Mouse (Mus musculus) kidney, postnatal 10 days (tissue): ENCODE data around the gene H2afv.

Experiments
- DNase-seq: peaks from one replicate; pipeline ENCODE4 v3.0.0; 2021; ENCODE audit warnings: mixed read lengths

The H2afv gene

DNA sequence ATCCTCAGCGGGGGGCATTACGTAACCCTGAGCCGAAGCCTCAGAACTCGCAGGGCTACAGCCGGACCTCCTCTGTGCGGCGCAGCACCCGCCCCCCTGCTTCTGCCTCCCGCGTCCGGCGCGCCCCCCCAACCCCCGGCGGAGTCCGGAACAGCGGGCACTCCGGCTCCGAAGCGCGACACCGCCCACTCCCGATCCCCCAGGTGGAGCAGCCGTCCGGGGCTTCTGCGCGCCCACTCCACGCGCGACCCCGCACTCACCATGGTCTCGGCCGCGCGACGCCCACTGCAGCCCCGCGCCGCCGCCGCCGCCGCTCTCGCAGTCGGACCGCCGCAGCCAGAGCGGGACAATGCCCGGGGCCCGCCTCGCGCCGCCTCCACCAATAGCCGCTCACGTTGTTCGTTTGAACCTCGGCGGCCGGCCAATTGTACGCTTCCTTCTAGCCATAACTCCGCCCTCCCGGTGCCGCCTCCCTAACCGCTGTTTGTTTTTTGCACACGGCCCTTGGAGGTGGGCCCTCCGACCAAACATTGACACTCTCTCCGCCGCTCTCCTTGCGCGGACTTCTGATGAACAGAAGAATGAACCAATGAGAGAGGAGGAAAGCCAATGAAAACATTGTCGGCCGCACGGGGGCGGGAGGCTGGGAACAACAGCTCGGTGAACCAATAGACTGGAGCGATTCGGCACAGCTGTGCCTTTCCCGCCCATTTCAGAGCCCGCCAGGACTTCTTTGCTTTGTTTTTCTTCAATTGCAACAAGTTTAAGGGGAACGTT lies at the start of gene H2afv:
H2afv (minus strand) TSS at position 367 of the 777 bp plus-strand sequence.
- DNase-seq, result peak; percentile 100

DNA sequence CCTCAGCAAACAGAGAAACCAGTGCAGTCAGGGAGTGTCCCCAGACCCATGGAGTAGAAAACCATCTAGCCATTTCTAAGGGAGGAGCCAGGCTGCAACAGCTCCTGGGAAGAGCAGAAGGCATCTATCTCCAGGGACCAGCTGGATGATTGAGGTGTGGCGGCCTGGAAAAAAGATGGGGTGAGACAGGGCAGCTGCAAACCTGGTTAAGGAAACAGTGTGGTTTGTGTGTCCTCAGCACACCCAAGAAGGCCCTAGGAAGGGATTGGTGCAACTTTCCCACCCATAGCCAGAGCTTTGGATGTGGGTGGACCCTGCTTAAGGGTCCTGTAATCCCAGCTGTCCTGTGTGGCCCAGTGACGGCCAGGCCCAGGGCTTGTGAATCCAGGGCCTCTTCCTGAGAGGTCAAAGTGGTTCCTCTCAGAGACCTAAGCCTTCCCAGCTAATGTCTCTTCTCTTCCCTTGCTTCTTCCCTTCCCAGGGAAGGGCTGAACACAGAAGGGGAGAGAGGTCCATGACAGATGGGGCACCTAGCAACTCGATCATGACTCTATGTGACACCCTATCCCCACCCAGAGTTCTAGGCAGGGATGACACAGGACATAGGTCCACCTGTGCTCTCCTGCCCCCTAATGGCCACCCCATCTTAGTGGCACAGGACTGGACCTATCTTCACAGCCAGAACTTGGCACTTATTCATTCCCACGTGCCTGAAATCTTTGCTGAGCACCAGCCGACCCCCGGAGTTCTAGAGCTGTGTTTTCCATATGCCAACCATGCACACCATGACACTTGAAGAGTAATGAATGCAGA lies 45.7 kb upstream of the H2afv start:
- DNase-seq, result peak; percentile 67

DNA sequence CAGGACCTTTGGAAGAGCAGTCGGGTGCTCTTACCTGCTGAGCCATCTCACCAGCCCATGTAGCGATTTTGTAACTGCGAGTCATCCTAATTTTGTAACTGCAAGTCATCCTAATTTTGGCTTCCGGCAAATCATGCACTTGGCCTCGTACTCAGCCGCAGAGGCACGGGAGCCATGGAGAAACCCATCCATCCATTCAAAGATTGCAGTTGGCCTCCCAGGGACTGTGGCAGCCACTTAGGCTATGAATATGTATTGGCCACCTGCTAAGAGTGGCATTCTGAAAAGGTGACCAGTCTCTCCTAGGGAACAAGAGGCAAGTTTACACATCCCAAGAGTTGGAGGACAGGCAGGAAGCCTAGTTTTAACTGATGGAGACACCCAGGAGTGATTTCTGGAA lies 45.0 kb upstream of the H2afv start:
- no peak for DNase-seq

DNA sequence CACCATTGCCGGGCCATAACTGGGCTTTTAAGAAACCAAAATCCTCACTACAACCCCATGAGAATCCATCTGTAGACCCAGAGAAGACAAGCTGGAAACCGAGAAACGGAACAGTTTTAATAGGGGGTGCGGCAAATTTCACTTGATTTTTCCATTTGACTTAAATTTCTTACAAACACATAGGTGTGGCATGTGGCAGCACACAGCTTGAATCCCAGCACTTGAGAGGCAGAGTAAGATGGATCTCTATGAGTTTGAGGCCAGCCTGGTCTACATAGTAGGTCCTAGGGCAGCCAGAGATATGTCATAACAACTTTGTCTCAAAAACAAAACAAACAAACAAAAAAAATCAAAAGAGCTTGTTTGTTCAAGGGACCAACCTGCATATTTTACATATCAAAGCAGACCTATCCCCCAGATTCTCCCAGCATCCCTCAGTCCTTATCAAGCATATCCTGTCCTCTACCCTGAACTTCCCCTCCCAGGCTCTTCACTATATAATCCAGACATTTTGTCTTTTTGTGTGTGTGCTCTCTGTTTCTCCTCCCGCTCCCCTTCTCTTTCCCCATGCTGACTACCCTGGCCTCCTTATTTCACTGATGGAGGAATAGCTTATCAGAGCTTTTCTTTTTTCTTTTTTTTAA lies 43.9 kb upstream of the H2afv start:
- no peak for DNase-seq

DNA sequence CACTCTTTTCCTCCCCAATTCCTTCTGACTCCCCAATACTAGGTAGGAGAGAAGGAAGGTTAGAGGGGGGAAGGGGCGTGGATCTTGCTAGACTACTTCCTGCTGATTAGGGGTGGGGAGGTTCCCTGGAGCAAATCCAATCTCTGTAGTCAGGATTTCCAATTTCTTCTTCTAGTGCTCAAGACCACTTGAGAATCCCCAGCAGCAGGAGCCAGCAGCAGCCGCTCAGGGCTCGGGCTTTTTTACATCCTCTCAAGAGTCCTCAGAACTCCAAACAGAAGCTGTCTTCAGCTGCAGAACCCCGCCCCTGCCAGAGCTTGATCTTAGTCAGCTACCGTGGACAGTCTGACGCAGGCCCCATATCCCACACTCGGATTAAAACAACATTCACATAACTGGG lies 43.3 kb upstream of the H2afv start:
- DNase-seq, result no peak

DNA sequence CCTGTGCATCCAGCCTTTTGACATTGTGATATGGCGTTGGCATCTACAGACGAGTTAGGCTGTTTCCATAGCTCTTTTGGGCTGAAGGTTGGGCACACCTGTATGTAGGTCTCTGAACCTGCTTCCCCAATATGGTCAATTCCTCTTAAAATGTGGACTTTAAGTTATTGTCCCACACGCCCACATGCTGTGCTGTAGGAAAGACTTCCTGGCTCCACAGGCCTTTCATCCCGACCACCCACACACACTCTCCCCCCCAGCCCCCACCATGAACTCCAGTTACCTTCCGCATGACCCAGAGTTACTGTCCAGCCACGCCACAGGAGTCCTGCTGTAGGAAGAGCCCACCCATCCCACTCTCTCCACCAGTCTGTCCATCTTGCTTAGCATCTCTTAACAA lies 42.7 kb upstream of the H2afv start:
- no peak for DNase-seq

DNA sequence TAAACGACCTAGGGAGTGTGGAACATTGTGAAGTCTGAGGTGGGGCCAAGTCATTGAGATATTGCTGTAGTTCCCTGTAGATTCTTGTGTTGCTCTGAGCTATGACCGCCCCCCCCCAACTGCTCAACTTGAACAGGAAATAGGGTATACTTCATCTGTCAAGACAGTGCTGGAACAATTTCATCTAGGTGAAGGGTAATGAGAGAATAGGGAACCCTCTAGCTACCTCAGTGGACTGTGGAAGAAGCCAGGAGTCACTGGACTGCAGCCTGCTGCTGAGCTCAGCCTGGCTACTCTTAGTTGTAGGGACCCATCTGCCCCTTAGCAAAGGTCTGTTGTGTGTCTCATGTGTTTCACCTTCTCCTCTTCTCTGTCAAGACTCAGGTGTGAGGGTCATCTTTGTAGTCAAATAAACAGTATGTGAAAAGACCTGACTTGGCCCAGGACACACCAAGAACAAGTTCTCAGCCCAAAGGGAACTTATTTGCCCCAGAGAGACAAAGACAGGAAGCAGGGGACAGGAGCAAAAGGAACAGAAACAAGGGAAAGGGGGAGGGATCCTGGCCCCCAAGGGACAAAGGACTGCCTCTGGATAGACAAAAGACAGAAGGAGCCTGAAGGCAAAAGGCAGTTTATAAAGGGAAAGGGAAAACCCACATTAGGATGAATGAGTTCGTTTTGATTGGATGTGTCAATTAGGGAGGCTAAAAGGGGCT lies 40.2 kb upstream of the H2afv start:
- peak; percentile 30 for DNase-seq

DNA sequence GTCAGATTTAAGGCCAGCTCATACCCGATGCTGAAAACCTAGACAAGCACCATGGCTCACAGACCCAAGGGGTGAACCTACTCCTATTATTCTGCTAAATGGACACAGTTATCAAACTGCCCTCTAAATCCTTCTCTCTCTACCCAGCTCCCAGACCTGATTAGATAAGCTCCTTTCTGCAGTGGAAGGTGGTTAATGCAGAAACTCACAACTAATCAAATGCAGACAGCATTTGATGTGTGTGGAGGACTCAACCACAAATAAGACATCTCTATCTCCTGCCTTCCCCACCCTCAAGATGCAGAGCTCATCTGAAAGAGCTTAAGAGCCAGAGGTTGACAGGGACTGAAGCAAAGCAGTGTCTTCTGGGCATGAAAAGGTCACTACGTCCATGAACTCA lies 38.9 kb upstream of the H2afv start:
- DNase-seq, result no peak

DNA sequence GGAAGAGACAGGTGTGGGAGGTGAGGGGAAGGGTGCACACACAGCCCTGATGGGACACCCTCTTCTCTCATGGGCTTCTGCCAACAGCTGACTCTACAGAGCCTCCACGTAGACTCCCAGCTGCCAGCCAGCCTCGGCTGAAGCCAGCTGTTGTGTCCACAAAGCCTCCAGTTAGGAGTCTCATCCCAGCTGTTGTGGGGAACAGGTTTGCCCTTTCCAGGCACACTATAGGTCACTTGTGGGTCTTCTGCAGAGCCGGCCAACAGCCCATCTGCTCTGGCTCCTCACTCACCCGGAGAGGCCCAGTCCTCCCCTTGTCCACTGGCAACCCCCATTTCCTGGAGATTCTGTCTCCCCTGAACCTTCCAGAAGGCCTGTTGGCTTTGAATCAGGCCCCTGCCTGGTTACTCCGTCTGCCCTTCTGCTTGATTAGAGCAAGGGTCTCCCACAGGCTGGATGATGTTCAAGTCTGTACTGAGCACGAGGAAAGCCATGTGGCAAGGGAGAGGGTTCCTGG lies 37.5 kb upstream of the H2afv start:
- no peak for DNase-seq

DNA sequence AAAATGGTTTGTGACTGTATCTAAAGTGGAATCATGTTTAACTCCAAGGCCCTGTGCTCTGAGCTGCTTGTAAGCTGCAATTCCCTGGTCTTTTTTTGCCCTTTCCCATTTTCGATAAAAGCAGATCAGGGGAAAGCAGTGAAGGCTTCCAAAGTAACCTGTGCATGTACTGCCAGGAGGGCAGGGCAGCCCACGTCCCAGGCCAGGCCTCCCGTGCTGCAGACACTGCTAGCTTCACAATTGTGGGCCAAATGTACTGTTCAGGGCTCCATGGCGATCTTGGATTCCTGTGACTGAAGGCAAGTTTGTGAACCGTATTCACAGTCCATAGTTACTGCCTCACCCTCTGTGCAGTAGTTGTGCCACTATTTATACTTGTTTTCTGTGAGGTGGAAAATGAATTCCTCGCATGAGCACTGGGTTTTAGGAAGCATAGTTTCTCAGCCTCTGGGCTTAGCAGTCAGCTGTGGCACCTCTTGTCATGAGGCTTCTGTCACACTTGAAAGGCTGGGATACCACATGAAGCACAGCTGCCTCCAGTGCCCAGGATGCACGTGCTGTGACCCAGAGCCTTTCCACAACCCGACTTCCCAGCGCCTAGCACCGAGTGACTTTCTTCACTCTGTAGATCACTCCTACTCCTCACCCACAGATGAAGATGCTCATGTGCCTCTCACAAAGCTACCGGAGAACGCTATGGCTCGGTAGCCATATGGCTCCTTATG lies 36.6 kb upstream of the H2afv start:
- DNase-seq, result no peak

DNA sequence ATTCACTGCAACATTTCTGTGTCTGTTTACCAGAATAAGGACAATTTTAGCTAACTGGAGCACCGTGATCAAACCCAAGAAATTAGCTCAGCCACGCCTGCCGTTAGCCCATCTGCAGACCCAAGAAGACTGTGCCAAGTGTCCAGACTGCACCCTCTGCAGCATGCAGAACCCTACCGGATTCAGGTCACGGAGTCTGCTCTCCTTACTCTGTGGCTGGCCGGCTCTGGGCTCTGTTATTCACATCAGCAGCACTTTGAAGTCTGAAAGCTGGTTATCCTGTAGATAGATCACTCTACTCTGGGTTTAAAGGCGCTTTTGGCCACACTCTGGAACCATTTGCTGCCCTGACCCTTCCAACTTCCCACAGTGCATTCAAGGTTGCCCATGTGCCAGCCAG lies 35.9 kb upstream of the H2afv start:
- no peak for DNase-seq

DNA sequence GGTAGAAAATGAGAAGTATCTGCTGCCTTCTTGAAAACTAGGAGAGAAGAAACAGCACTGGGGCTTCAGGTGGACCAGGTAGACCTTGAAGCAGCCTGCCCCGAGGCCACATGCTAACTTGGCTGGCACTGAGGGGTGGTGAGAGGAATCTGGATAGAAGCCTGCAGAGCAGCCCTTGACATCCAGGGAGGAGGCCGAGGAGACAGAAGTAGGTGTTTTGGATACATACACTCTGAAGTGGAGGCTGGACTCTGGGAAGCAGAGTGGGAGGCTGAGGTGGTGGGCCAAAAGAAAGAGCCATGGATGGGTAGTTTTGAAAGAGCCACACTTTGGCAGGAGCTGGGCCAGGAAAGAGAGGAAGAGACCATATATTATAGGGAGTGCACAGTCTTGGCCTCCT lies 35.0 kb upstream of the H2afv start:
- DNase-seq, result no peak

DNA sequence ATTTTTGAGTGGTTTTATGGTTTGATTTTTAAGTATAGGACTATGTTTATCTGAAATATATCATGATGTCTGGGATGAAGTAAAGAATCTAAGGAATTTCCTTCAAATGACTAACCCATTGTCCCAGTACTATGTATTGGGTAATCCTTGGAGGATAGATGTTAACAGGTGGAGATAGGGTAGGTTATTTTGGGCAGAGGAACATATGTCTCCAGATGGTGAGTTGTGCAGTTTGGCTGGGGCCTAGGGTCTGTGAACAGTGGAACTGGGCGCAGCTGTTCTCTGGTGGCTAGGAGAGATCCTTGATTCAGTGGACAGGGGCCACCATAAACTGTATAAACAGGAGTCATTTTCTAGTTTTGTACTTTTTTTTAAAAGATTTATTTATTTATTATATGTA lies 33.1 kb upstream of the H2afv start:
- DNase-seq, result no peak

DNA sequence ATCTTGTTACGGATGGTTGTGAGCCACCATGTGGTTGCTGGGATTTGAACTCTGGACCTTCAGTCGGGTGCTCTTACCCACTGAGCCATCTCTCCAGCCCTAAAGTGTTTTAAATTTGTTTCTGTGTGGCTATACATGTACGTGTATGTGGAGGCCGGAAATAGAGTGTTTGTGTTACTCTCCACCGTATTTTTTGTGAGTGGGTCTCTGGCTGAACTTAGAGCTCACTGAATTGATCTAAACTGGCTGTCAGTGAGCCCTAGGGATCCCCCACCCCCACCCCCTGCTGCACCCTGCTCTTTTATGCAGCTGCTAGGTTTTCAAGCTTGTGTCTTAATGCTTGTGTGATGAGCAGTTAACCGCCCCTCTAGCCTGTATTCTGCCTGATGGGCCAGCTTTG lies 32.6 kb upstream of the H2afv start:
- no peak for DNase-seq

DNA sequence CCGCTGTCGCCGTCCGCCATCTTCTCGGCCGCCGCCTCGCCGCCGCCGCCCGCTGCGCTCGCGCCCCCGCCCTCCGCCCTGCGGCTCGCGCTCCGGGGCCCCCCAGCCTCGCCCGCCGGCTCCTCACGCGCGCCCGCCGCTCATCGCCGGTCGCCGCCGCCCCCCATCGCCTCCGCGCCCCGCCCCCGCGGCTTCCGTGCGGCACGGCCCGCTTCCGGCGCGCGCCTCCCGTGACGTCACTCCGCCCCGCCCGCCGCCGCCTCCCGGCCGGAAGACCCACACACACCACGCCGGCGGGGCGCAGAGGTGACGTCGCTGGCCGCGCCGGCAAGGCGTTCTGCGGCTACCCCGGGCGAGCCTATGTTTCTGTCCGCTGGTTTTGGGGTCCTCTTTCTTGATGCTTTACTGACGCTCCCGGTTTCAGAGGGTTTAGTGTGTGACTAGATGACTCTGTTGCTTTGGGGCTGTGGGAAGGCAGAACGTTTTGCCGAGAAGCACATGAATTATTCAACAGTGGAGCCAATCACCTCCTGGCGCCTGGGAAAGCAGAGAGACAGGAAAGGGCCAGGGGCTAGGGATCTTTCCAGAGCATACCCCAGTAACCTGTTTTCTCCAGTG lies 31.7 kb upstream of the H2afv start, which contains the start of gene Purb:
Purb (minus strand) TSS at position 51 of the 618 bp plus-strand sequence.
- DNase-seq, result peak; percentile 97

DNA sequence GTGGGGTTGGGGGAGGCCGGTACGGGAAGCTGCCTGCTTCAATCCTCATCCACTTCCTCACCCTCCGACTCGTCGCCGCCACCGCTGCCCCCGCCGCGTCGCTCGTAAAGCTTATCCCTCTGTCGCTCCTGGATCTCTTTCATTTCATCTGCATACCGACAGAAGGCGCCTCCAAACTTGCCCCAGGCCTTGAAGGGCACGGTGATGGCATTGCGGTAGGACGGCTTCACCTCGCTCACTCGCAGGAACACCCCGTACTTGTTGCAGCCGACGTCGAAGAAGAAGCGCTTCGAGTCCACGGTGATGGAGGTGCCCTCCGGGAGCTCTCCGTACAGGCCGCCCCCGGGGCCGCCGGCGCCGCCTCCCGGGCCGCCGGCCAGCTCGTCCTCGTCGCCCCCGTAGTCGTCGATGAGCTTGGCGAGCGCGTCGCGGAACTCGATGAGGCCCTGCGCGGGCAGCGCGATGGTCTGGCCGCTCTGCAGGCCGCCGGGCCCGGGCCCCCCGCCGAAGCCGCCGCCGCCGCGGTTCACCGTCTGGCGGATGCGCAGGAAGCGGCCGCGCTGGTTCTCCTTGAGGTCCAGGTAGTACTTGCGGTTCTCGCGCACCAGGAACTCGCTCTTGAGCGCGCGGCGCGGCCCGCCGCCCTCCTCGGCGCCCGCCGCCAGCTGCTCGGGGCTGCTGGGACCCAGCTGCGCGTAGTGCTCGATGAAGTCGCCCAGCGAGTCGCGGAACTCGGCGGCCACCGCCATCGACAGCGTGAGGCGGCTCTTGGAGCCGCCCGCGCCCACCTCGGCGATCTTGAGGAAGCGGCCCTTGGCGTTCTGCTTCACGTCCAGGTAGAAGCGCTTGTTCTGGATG lies 30.9 kb upstream of the H2afv start:
- peak; percentile 67 for DNase-seq

DNA sequence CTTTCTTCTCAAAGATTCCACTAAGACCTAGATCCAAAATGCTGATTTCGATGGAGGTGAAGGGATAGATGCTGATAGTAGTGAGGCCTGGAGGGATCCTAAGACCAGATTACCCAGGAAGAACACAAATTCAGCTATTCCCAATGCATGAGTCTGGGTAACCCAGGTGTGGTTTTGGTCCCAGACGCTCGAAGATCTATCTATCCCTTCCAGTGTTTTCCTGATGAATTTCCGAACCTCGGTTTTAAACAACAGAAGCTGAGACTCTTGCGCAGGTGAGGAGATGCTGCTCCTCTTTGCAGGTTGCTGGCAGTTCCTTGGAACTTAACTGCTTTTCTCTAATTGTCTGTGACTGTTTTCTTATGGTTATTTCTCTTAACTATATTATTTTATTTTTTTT lies 30.1 kb upstream of the H2afv start:
- DNase-seq, result no peak

DNA sequence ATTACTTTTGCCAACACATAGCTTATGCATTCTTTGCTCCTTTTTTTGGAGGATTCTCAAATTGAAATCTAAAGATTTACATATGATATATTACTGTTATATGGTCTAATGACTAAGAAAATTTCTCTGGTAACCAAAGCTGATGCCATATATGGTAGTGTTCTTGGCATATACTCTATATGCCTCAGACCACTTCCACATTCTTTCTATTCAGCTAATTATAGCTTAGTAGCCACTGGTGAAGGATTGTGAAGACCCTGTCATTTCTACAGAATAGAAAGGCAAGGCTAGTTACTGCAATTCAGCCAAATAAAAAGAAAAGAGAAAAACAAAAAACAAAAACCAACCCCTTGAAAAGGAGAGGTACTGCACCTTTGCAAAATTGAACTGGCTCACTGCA lies 27.8 kb upstream of the H2afv start:
- no peak for DNase-seq

DNA sequence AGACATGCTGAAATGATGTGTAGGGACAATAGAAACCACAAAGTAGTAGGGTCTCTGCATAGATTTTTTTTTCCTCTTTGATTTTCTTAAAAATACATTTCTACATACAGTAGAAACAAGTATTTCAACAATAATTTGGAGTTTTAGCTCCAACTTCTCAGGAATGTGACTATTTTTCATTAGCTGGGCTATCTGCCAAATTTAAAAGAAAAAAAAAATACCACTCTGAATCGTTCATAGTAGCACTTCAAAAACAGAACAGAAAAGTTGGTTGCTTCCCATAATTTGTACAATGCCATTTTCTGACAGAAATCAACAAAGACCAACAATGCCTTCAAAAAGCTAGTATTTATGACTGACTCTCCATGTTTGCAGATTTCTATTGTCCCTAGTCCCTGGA lies 27.2 kb upstream of the H2afv start:
- no peak for DNase-seq

DNA sequence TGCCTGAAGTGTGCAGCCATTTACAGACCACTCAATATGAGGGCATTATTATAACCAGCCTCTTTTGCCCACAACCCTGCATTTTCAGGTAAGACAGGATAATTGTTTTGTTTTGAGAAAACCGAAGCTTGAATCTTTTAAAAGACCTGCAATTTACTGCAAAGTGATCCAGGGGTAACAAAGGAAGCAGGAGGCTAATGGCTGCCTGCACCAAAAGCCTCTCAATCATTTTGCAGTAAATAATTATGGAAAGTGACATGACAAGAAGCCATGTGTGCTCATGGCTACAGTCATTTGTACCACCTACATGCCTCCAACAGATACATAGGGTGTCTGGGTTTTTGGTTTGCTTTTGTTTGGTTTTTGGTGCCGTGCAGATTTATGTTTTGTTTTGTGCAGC lies 26.8 kb upstream of the H2afv start:
- DNase-seq, result no peak

DNA sequence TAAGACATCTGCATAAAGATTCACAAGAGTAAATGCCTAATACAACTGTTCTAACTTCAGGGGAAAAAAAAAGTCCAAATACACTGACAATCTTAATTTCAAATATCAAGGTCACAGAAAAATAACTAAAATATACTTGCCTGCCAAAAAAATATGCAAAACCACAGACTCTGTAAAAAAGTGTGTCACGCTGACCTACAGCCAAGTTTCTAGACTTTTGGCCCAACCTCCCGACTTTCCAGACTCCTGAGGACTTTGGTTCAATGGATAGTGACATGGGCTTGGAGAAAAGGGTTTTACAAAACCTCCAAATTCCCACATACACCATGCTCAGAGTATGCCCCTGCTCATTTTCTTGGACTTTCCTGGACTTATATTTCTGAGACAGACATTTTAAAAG lies 24.3 kb upstream of the H2afv start:
- DNase-seq, result no peak
